Mouse (Mus musculus) testis, postnatal 10 days (tissue): ENCODE measurements around the gene Bcl2l1.

Source experiments
- DNase-seq: peaks from one replicate; pipeline ENCODE4 v3.0.0; 2021; ENCODE audit warnings: low spot score

Gene Bcl2l1

GRCm38 (mm10) chr2:152803081-152803480 lies 28.4 kb downstream of the Bcl2l1 start:
- no peak for DNase-seq

GRCm38 (mm10) chr2:152802303-152802702 lies 29.2 kb downstream of the Bcl2l1 start:
- no peak for DNase-seq

- DNase-seq, result no peak
Measured at GRCm38 (mm10) chr2:152800762-152801113, 30.8 kb downstream of the Bcl2l1 start.

GRCm38 (mm10) chr2:152799954-152800761 lies 31.4 kb downstream of the Bcl2l1 start:
- DNase-seq, result no peak

- DNase-seq, result no peak
Measured at GRCm38 (mm10) chr2:152797589-152797988, 33.9 kb downstream of the Bcl2l1 start.

GRCm38 (mm10) chr2:152794281-152794827 lies 37.2 kb downstream of the Bcl2l1 start:
- no peak for DNase-seq

- DNase-seq, result no peak
Measured at GRCm38 (mm10) chr2:152793381-152793780, 38.1 kb downstream of the Bcl2l1 start.

- no peak for DNase-seq
Measured at GRCm38 (mm10) chr2:152792461-152792860, 39.1 kb downstream of the Bcl2l1 start.

- DNase-seq, result no peak
Measured at GRCm38 (mm10) chr2:152789591-152789999, 41.9 kb downstream of the Bcl2l1 start.

GRCm38 (mm10) chr2:152788892-152789421 lies 42.6 kb downstream of the Bcl2l1 start:
- DNase-seq, result no peak

GRCm38 (mm10) chr2:152787543-152787942 lies 44.0 kb downstream of the Bcl2l1 start:
- DNase-seq, result no peak

GRCm38 (mm10) chr2:152787136-152787535 lies 44.4 kb downstream of the Bcl2l1 start:
- DNase-seq, result peak; percentile 57

GRCm38 (mm10) chr2:152785446-152786350 lies 45.8 kb downstream of the Bcl2l1 start:
- DNase-seq, result peak; percentile 79

GRCm38 (mm10) chr2:152784640-152785039 lies 46.9 kb downstream of the Bcl2l1 start:
- DNase-seq, result no peak

- DNase-seq, result no peak
Measured at GRCm38 (mm10) chr2:152783241-152783640, 48.3 kb downstream of the Bcl2l1 start.

- DNase-seq, result no peak
Measured at GRCm38 (mm10) chr2:152782656-152783055, 48.9 kb downstream of the Bcl2l1 start.

- DNase-seq, result peak; percentile 50
Measured at GRCm38 (mm10) chr2:152781031-152781711, 50.4 kb downstream of the Bcl2l1 start.

- no peak for DNase-seq
Measured at GRCm38 (mm10) chr2:152780466-152780865, 51.1 kb downstream of the Bcl2l1 start.

GRCm38 (mm10) chr2:152777081-152777480 lies 54.4 kb downstream of the Bcl2l1 start:
- no peak for DNase-seq

GRCm38 (mm10) chr2:152776435-152776834 lies 55.1 kb downstream of the Bcl2l1 start:
- DNase-seq, result no peak

- DNase-seq, result no peak
Measured at GRCm38 (mm10) chr2:152776019-152776418, 55.5 kb downstream of the Bcl2l1 start.

GRCm38 (mm10) chr2:152775357-152775756 lies 56.2 kb downstream of the Bcl2l1 start:
- DNase-seq, result no peak
